14 mouse cellular contexts compared by ENCODE assay signal in genomic region chr4:8113558-8113957, GRCm38 (mm10).
DNase-seq lines count a peak whose midpoint lies in the region; ATAC-seq lines count a peak whose summit lies in the region.
"Had no signal": no experiment of that assay in that cellular context is flagged by ENCODE, and none has a peak within 500 bp of the region (broad histone marks: within the 10 kb centered on the region; RNA-seq: fewer than 3 reads in every experiment).

No protein-coding gene starts in this region.

- H3K4me1 ChIP-seq in lung, embryonic 16.5 days (replicated peaks; ENCODE audit: control insufficient read depth, insufficient read depth, low read length), result peaks cover 3% of the 10 kb centered on the region; the same call in 1 of the 2 replicates
- no peaks in the 10 kb centered on the region for H3K4me1 ChIP-seq in forebrain, embryonic 15.5 days
- H3K4me1 ChIP-seq: embryonic facial prominence, embryonic 12.5 days; limb, embryonic 10.5 days; midbrain, embryonic 13.5 days; neural tube, embryonic 12.5 days had no signal

- no peaks in the 10 kb centered on the region for H3K36me3 ChIP-seq in lung, embryonic 16.5 days (ENCODE audit: control insufficient read depth, insufficient read depth, low read length)
- H3K36me3 ChIP-seq in forebrain, embryonic 15.5 days, result no peaks in the 10 kb centered on the region
- H3K36me3 ChIP-seq: embryonic facial prominence, embryonic 12.5 days; limb, embryonic 10.5 days; midbrain, embryonic 13.5 days; neural tube, embryonic 12.5 days had no signal

- H3K27me3 ChIP-seq in lung, embryonic 16.5 days (ENCODE audit: control insufficient read depth, insufficient read depth, low read depth, low read length), result no peaks in the 10 kb centered on the region
- H3K27me3 ChIP-seq in forebrain, embryonic 15.5 days, result no peaks in the 10 kb centered on the region
- H3K27me3 ChIP-seq: embryonic facial prominence, embryonic 12.5 days; midbrain, embryonic 13.5 days; neural tube, embryonic 12.5 days had no signal

- H3K4me2 ChIP-seq in lung, embryonic 16.5 days (ENCODE audit: low read depth, low read length), result no peak overlapping the region
- no peak overlapping the region for H3K4me2 ChIP-seq in forebrain, embryonic 15.5 days (replicated peaks)
- H3K4me2 ChIP-seq: embryonic facial prominence, embryonic 12.5 days; midbrain, embryonic 13.5 days; neural tube, embryonic 12.5 days had no signal

- 32% methylated on average over 3 of the region's 3 CpGs for WGBS in lung, embryonic 16.5 days
- 76% methylated on average over 3 of the region's 3 CpGs for WGBS in forebrain, embryonic 15.5 days

- intact Hi-C loops in heart, postnatal 10 days (cut with DNase I), result no loop called here

- DNase-seq in adrenal gland, adult 2 months, result peak; percentile 30
- no peak for DNase-seq in adrenal gland, postnatal 25 days
- peak; percentile 54 for DNase-seq in R1 (ENCODE audit: low read depth, low spot score)
- peak; percentile 21 to 26 for DNase-seq in heart, postnatal 10 days
- no peak for DNase-seq in Muller cell, postnatal 12 days (ENCODE audit: inconsistent ontology term)
- DNase-seq in urinary bladder, postnatal 14 days (ENCODE audit: low spot score), result no peak
- DNase-seq: cerebellum, adult 9-10 months; forebrain, postnatal 0 days had no signal

- H3K4me3 ChIP-seq in lung, embryonic 16.5 days (ENCODE audit: low read length), result no peak overlapping the region
- H3K4me3 ChIP-seq in forebrain, embryonic 15.5 days, result no peak overlapping the region
- H3K4me3 ChIP-seq: embryonic facial prominence, embryonic 12.5 days; limb, embryonic 10.5 days; midbrain, embryonic 13.5 days; neural tube, embryonic 12.5 days had no signal

- ATAC-seq in lung, embryonic 16.5 days (ENCODE audit: low read depth), result peak; percentile 74
- no peak for ATAC-seq in forebrain, embryonic 15.5 days (replicated peaks)
- ATAC-seq: forebrain, postnatal 0 days; midbrain, embryonic 13.5 days had no signal

- H3K27ac ChIP-seq in lung, embryonic 16.5 days (ENCODE audit: low read length), result no peak overlapping the region
- H3K27ac ChIP-seq in forebrain, embryonic 15.5 days (replicated peaks), result no peak overlapping the region
- H3K27ac ChIP-seq: embryonic facial prominence, embryonic 12.5 days; limb, embryonic 10.5 days; midbrain, embryonic 13.5 days; neural tube, embryonic 12.5 days had no signal

- H3K9ac ChIP-seq in lung, embryonic 16.5 days (ENCODE audit: low read length), result no peak overlapping the region
- H3K9ac ChIP-seq in forebrain, embryonic 15.5 days (replicated peaks), result no peak overlapping the region
- H3K9ac ChIP-seq: embryonic facial prominence, embryonic 12.5 days; forebrain, postnatal 0 days; midbrain, embryonic 13.5 days; neural tube, embryonic 12.5 days had no signal

- H3K9me3 ChIP-seq in lung, embryonic 16.5 days (ENCODE audit: control insufficient read depth, low read length), result no peaks in the 10 kb centered on the region
- H3K9me3 ChIP-seq in forebrain, embryonic 15.5 days, result no peaks in the 10 kb centered on the region
- H3K9me3 ChIP-seq: embryonic facial prominence, embryonic 12.5 days; limb, embryonic 10.5 days; midbrain, embryonic 13.5 days; neural tube, embryonic 12.5 days had no signal

Comparison
In these comparisons a context has a peak if more than half of its experiments do, and no peak if none do; other contexts are left out.
1. DNase-seq: peak in adrenal gland, adult 2 months (single experiment), R1 (single experiment) and heart, postnatal 10 days (2 of 2); none in adrenal gland, postnatal 25 days (single experiment), Muller cell, postnatal 12 days (single experiment) and urinary bladder, postnatal 14 days (single experiment).